Mouse (Mus musculus): ENCODE measurements around the gene Htr1b. TPM values are rescaled to one million over a fixed set of nuclear protein-coding genes. Genes with fewer than 3 reads are reported as not detected.

The Htr1b gene
- polyA plus RNA-seq, 1 experiment from 2014 or later = not detected

Other genes starting within 250 kb of the Htr1b start
- not detected in 3 replicates for gene Mei4, start 229.8 kb upstream of the Htr1b start, polyA plus RNA-seq (2018)